Mouse (Mus musculus) CH12.LX (cell line): Measurements from ENCODE around the gene Kynu. TPM values are rescaled to one million over a fixed set of nuclear protein-coding genes. Genes with fewer than 3 reads are reported as not detected.

ENCODE experiments used
- DNase-seq: peaks from one replicate; pipeline ENCODE4 v3.0.0-alpha.2; 2013; ENCODE audit errors: extremely low read depth
- H3K27ac ChIP-seq: 2 replicates; pipeline ENCODE4 v1.5.1; 2012; ENCODE audit warnings: low read depth, mild to moderate bottlenecking, control low read depth, moderate library complexity; ENCODE audit not compliant: insufficient read depth
- H3K27me3 ChIP-seq: replicated peaks from 2 replicates; pipeline ENCODE3; 2012; ENCODE audit warnings: inconsistent platforms
- H3K36me3 ChIP-seq, 2 experiments: replicated peaks in 1 of 2; 2 replicates each; pipeline versions ENCODE3 to v1.6.1; 2012; ENCODE audit warnings: inconsistent platforms in 1 of 2, low read length in 1 of 2, mild to moderate bottlenecking in 1 of 2, mixed read lengths in 1 of 2, moderate library complexity in 1 of 2; ENCODE audit not compliant: control insufficient read depth in 1 of 2, insufficient read depth in 1 of 2
- H3K4me1 ChIP-seq, 2 experiments: 2 replicates each; pipeline ENCODE4 v1.6.1; 2012; ENCODE audit warnings: inconsistent platforms in 1 of 2, moderate library complexity in 1 of 2; ENCODE audit not compliant: insufficient read depth in 2 of 2, control insufficient read depth in 1 of 2
- H3K4me2 ChIP-seq: 2 replicates; pipeline ENCODE4 v1.6.1; 2012; ENCODE audit warnings: low read depth, mild to moderate bottlenecking, control low read depth; ENCODE audit not compliant: poor library complexity, insufficient read depth, severe bottlenecking
- H3K4me3 ChIP-seq, 3 experiments: fragments of 150-350 bp in 1 of 3; sonication (generic) in 1 of 3; replicated peaks in 1 of 3; 2 replicates each; pipeline versions ENCODE3 to v1.5.1; 2011 to 2012; ENCODE audit warnings: low read depth in 2 of 3, low read length in 2 of 3, mild to moderate bottlenecking in 2 of 3, moderate library complexity in 2 of 3, control low read depth in 1 of 3, improper control_type of control experiment in 1 of 3, inconsistent platforms in 1 of 3, mixed read lengths in 1 of 3; ENCODE audit not compliant: poor library complexity in 1 of 3
- H3K79me2 ChIP-seq: replicated peaks from 2 replicates; pipeline ENCODE4 v1.6.1; 2012; ENCODE audit warnings: mild to moderate bottlenecking, moderate library complexity; ENCODE audit not compliant: control insufficient read depth, poor library complexity, insufficient read depth, severe bottlenecking; ENCODE audit errors: extremely low read depth
- H3K9ac ChIP-seq: 2 replicates; pipeline ENCODE4 v1.6.1; 2012; ENCODE audit warnings: low read depth, mild to moderate bottlenecking, control low read depth, moderate library complexity; ENCODE audit not compliant: insufficient read depth
- H3K9me3 ChIP-seq: replicated peaks from 2 replicates; pipeline ENCODE3; 2012; ENCODE audit warnings: low read length, inconsistent platforms, mixed read lengths
- BHLHE40 ChIP-seq: IDR thresholded peaks from 2 replicates; pipeline ENCODE4 v1.6.1; 2011; ENCODE audit warnings: mild to moderate bottlenecking, low read depth, low read length, improper control_type of control experiment
- CHD1 ChIP-seq: IDR thresholded peaks from 2 replicates; pipeline ENCODE4 v1.6.1; 2012; ENCODE audit warnings: low read depth, low read length, improper control_type of control experiment, inconsistent platforms
- CHD2 ChIP-seq: IDR thresholded peaks from 2 replicates; pipeline ENCODE4 v1.6.1; 2011; ENCODE audit warnings: low read length, improper control_type of control experiment
- CTCF ChIP-seq, 2 experiments: IDR thresholded peaks in 1 of 2; conservative IDR thresholded peaks in 1 of 2; 2 replicates each; pipeline ENCODE4 v1.5.1; 2011 to 2012; ENCODE audit warnings: low read depth in 2 of 2, low read length in 2 of 2, improper control_type of control experiment in 1 of 2, inconsistent platforms in 1 of 2, mild to moderate bottlenecking in 1 of 2, moderate library complexity in 1 of 2
- E2F4 ChIP-seq: IDR thresholded peaks from 2 replicates; pipeline ENCODE4 v1.6.1; 2011; ENCODE audit warnings: low read depth, low read length, improper control_type of control experiment; ENCODE audit not compliant: insufficient replicate concordance
- ELF1 ChIP-seq: IDR thresholded peaks from 2 replicates; pipeline ENCODE4 v1.6.1; 2014; ENCODE audit warnings: low read depth, mild to moderate bottlenecking, inconsistent platforms, low read length, improper control_type of control experiment
- EP300 ChIP-seq: IDR thresholded peaks from 2 replicates; pipeline ENCODE4 v1.6.1; 2011; ENCODE audit warnings: low read length, improper control_type of control experiment
- ETS1 ChIP-seq: conservative IDR thresholded peaks from 2 replicates; pipeline ENCODE4 v1.6.1; 2012; ENCODE audit warnings: low read depth, mild to moderate bottlenecking, inconsistent platforms, low read length, improper control_type of control experiment, moderate library complexity
- IRF4 ChIP-seq: IDR thresholded peaks from 2 replicates; pipeline ENCODE4 v1.6.1; 2014; ENCODE audit warnings: low read depth, mild to moderate bottlenecking, inconsistent platforms, low read length, improper control_type of control experiment
- JUN ChIP-seq: IDR thresholded peaks from 2 replicates; pipeline ENCODE4 v1.6.1; 2011; ENCODE audit warnings: low read depth, mild to moderate bottlenecking, low read length, improper control_type of control experiment, moderate library complexity; ENCODE audit not compliant: insufficient read depth
- JUND ChIP-seq: conservative IDR thresholded peaks from 2 replicates; pipeline ENCODE4 v1.6.1; 2011; ENCODE audit warnings: low read depth, low read length, improper control_type of control experiment
- KAT2A ChIP-seq: IDR thresholded peaks from 2 replicates; pipeline ENCODE4 v1.6.1; 2012; ENCODE audit warnings: low read length, improper control_type of control experiment, inconsistent platforms; ENCODE audit not compliant: insufficient replicate concordance
- MAFK ChIP-seq: IDR thresholded peaks from 2 replicates; pipeline ENCODE4 v1.6.1; 2011; ENCODE audit warnings: low read length, improper control_type of control experiment; ENCODE audit not compliant: insufficient replicate concordance
- MAX ChIP-seq: IDR thresholded peaks from 2 replicates; pipeline ENCODE4 v1.6.1; 2011; ENCODE audit warnings: low read length, improper control_type of control experiment
- MAZ ChIP-seq: IDR thresholded peaks from 2 replicates; pipeline ENCODE4 v1.6.1; 2012; ENCODE audit warnings: low read depth, mild to moderate bottlenecking, inconsistent platforms, low read length, improper control_type of control experiment, moderate library complexity
- MEF2A ChIP-seq: IDR thresholded peaks from 2 replicates; pipeline ENCODE4 v1.6.1; 2014; ENCODE audit warnings: low read depth, mild to moderate bottlenecking, inconsistent platforms, low read length, improper control_type of control experiment, borderline replicate concordance
- MYC ChIP-seq: IDR thresholded peaks from 2 replicates; pipeline ENCODE4 v1.6.1; 2011; ENCODE audit warnings: low read depth, mild to moderate bottlenecking, improper control_type of control experiment, low read length
- NRF1 ChIP-seq: IDR thresholded peaks from 2 replicates; pipeline ENCODE4 v1.6.1; 2014; ENCODE audit warnings: low read depth, mild to moderate bottlenecking, inconsistent platforms, low read length, improper control_type of control experiment, moderate library complexity
- PAX5 ChIP-seq: IDR thresholded peaks from 2 replicates; pipeline ENCODE4 v1.6.1; 2012; ENCODE audit warnings: low read length, inconsistent platforms, mixed read lengths
- POLR2A ChIP-seq: IDR thresholded peaks from 2 replicates; pipeline ENCODE4 v1.6.1; 2011; ENCODE audit warnings: low read depth, mild to moderate bottlenecking, improper control_type of control experiment, low read length
- RAD21 ChIP-seq: IDR thresholded peaks from 2 replicates; pipeline ENCODE4 v1.6.1; 2011; ENCODE audit warnings: low read depth, mild to moderate bottlenecking, low read length, improper control_type of control experiment, moderate library complexity
- RCOR1 ChIP-seq: conservative IDR thresholded peaks from 2 replicates; pipeline ENCODE4 v1.6.1; 2012; ENCODE audit warnings: low read depth, mild to moderate bottlenecking, inconsistent platforms, low read length, improper control_type of control experiment
- SIN3A ChIP-seq: IDR thresholded peaks from 2 replicates; pipeline ENCODE4 v1.6.1; 2012; ENCODE audit warnings: low read length, improper control_type of control experiment, inconsistent platforms
- SMC3 ChIP-seq: IDR thresholded peaks from 2 replicates; pipeline ENCODE4 v1.6.1; 2011; ENCODE audit warnings: low read depth, low read length, improper control_type of control experiment
- TCF12 ChIP-seq: IDR thresholded peaks from 2 replicates; pipeline ENCODE4 v1.6.1; 2014; ENCODE audit warnings: low read depth, mild to moderate bottlenecking, inconsistent platforms, low read length, improper control_type of control experiment
- UBTF ChIP-seq: IDR thresholded peaks from 2 replicates; pipeline ENCODE4 v1.6.1; 2012; ENCODE audit warnings: low read depth, mild to moderate bottlenecking, inconsistent platforms, low read length, improper control_type of control experiment, moderate library complexity
- USF1 ChIP-seq: IDR thresholded peaks from 2 replicates; pipeline ENCODE4 v1.6.1; 2014; ENCODE audit warnings: low read depth, mild to moderate bottlenecking, inconsistent platforms, low read length, improper control_type of control experiment
- ZC3H11A ChIP-seq: IDR thresholded peaks from 2 replicates; pipeline ENCODE4 v1.6.1; 2012; ENCODE audit warnings: low read depth, mild to moderate bottlenecking, inconsistent platforms, low read length, improper control_type of control experiment
- ZMIZ1 ChIP-seq: IDR thresholded peaks from 2 replicates; pipeline ENCODE4 v1.6.1; 2012; ENCODE audit warnings: low read depth, mild to moderate bottlenecking, inconsistent platforms, low read length, improper control_type of control experiment
- ZNF384 ChIP-seq: IDR thresholded peaks from 2 replicates; pipeline ENCODE4 v1.6.1; 2012; ENCODE audit warnings: low read depth, low read length, improper control_type of control experiment, inconsistent platforms
- dilution Hi-C: fragments of 300-500 bp; cut with MboI; formaldehyde crosslinking; loops from 2 replicates; pipeline ENCODE4 v1.14.3; 2020; ENCODE audit warnings: low sequenced_read_pairs; ENCODE audit not compliant: extremely low pct_unique_long_range_greater_than_20kb, extremely low pct_ligation_motif_present
- in situ Hi-C: fragments of 300-500 bp; cut with MboI; formaldehyde crosslinking; loops from 3 replicates; pipeline ENCODE4 v1.14.3; 2019; ENCODE audit warnings: low sequenced_read_pairs, low pct_ligation_motif_present, low pct_unique_long_range_greater_than_20kb, mixed read lengths
- polyA plus RNA-seq: library from polyadenylated mRNA; unstranded; fragments of >175 nt; gene quantifications from 2 replicates; pipeline ENCODE4 v1.2.1, GENCODE M21; 2012; ENCODE audit warnings: low read depth; ENCODE audit not compliant: insufficient read length
- total RNA-seq, 2 experiments: library from RNA; depleted of rRNA; stranded (reverse); fragments of 300-350 nt in 1 of 2; fragments of >200 nt in 1 of 2; gene quantifications; 2 replicates each; pipeline ENCODE4 v1.2.3; 2012 to 2014

Gene Kynu
- total and polyA plus RNA-seq, 3 experiments = 42.4 to 106 (median 77.6) TPM

GRCm38 (mm10) chr2:43568406-43568805 lies 13.3 kb downstream of the Kynu start:
- TF ChIP-seq EP300 (peak; percentile 66), UBTF (no peak), BHLHE40 (0 out of 2 replicates have a peak, but pooled peaks have one; percentile 33), E2F4 (no peak), MYC (no peak), ZMIZ1 (no peak), RCOR1 (0 out of 2 replicates have a peak, but pooled peaks have one; percentile 28), MAZ (no peak), KAT2A (no peak), PAX5 (no peak), MEF2A (peak; percentile 75; the same call in 1 of the 2 replicates), JUN (peak; percentile 56), ETS1 (peak; percentile 38; the same call in 1 of the 2 replicates), CHD2 (no peak), IRF4 (peak; percentile 90), CTCF (conservative IDR thresholded peaks at IDR 0.05 in 1 of 2, IDR thresholded peaks at IDR 0.05 in 1 of 2; ENCODE audit: low read depth in 2 of 2, low read length in 2 of 2) (no peak), ZNF384 (peak; percentile 56; the same call in 1 of the 2 replicates), POLR2A (no peak), USF1 (no peak), SIN3A (no peak), JUND (peak; percentile 78), SMC3 (no peak), ZC3H11A (no peak)
- peaks cover 47 to 90% of the 10 kb centered on the region in 2 experiments for H3K36me3 ChIP-seq

DNA sequence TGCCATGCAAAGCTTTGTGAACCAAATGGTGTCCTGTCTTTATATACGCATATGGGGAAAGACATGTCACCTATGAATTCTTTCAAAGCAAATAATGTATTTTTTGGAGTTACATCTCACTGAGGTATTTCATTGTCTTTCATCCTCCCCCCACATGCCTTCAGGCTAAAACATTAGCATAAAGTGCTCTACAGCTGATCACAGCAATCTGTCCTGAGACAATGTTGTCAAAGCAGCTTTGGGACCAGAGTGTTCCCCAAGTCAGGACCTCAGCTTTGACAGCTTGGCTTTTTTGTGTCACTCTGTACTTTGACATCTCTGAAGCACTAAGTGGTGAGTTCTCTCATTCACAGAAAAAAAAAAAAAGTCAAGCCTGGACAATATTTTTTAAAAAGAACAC lies 18.4 kb downstream of the Kynu start:
- Histone ChIP-seq H3K79me2 (peaks cover 2% of the 10 kb centered on the region; the same call in 1 of the 2 replicates), H3K4me2 (no peak overlapping the region), H3K4me1 (peaks cover under 1 to 4% of the 10 kb centered on the region in 2 experiments; a peak in 2 of 4 replicates), H3K27me3 (no peaks in the 10 kb centered on the region), H3K4me3 (no peak overlapping the region), H3K36me3 (peaks cover 31 to 87% of the 10 kb centered on the region in 2 experiments), H3K9me3 (peaks cover 18% of the 10 kb centered on the region), H3K27ac (no peak overlapping the region), H3K9ac (no peak overlapping the region)
- dilution Hi-C loops (no loop called here), in situ Hi-C loops (no loop called here)
- DNase-seq = no peak
- TF ChIP-seq ZMIZ1 (no peak), MEF2A (no peak), NRF1 (no peak), SIN3A (no peak), TCF12 (no peak), JUND (no peak), KAT2A (no peak), E2F4 (no peak), RAD21 (no peak), MAFK (no peak), MAX (no peak), ELF1 (no peak), ETS1 (no peak), USF1 (no peak), EP300 (no peak), CHD1 (no peak), PAX5 (no peak)

More at GRCm38 (mm10) chr2:43568406-43568805, 13.3 kb downstream of the Kynu start:
- Histone ChIP-seq H3K9me3 (peaks cover 21% of the 10 kb centered on the region), H3K79me2 (no peaks in the 10 kb centered on the region), H3K9ac (no peak overlapping the region), H3K4me1 (peaks cover 7 to 28% of the 10 kb centered on the region in 2 experiments), H3K27me3 (no peaks in the 10 kb centered on the region), H3K27ac (no peak overlapping the region), H3K4me2 (no peak overlapping the region), H3K4me3 (no peak overlapping the region)
- in situ Hi-C loops (no loop called here), dilution Hi-C loops (no loop called here)
- DNase-seq = peak; percentile 39
